In genomic region chr6:94826656-94827055, GRCm38 (mm10) we compare ENCODE assay signal across 14 mouse cellular contexts.
DNase-seq lines count a peak whose midpoint lies in the region; TF ChIP-seq lines count a peak whose summit lies in the region.
"Had no signal": no experiment of that assay in that cellular context is flagged by ENCODE, and none has a peak within 500 bp of the region (broad histone marks: within the 10 kb centered on the region; RNA-seq: fewer than 3 reads in every experiment).

No protein-coding gene starts in this region.

- no peak for TF ChIP-seq CTCF in thymus, adult 2 months (IDR thresholded peaks at IDR 0.05; ENCODE audit: borderline replicate concordance, control insufficient read depth, extremely low read depth, insufficient read depth, low read length, poor library complexity)

- 85% methylated on average over 2 of the region's 2 CpGs for WGBS in thymus, adult 2 months

- peak; percentile 30 for DNase-seq in retina, postnatal 7 days (ENCODE audit: low read depth, low spot score)
- DNase-seq in retina, embryonic 14.5 days (ENCODE audit: low spot score): no peak
- DNase-seq in MEL-GATA-1-ER (ENCODE audit: extremely low read depth, low read depth): peak; percentile 76
- DNase-seq in c-Kit-negative CD71-positive TER-119-positive erythroid progenitor cells, embryonic 14.5 days (ENCODE audit: low read depth, low spot score): peak; percentile 59
- DNase-seq in splenic B cell, adult 2 months (ENCODE audit: low read depth, low spot score): peak; percentile 89
- no peak for DNase-seq in adrenal gland, adult 8-10 months
- DNase-seq in thymus, adult 2 months: no peak
- DNase-seq in adrenal gland, adult 18-20 months (ENCODE audit: low spot score in 2 of 2): no peak
- DNase-seq: gastrocnemius, postnatal 14 days; kidney, adult 18-20 months; lung, postnatal 4 days; right cerebral cortex, postnatal 4 days had no signal

- no peak overlapping the region for H3K4me3 ChIP-seq in thymus, adult 2 months (ENCODE audit: control insufficient read depth, insufficient read depth, low read length)
- H3K4me3 ChIP-seq: embryonic facial prominence, embryonic 15.5 days; liver, embryonic 15.5 days had no signal

- no peak overlapping the region for H3K27ac ChIP-seq in thymus, adult 2 months (ENCODE audit: control insufficient read depth, insufficient read depth, low read length)
- H3K27ac ChIP-seq: embryonic facial prominence, embryonic 15.5 days; liver, embryonic 15.5 days had no signal

- no peaks in the 10 kb centered on the region; the same call in 1 of the 2 replicates for H3K27me3 ChIP-seq in splenic B cell, adult 2 months (ENCODE audit: control insufficient read depth, insufficient read depth, low read length, poor library complexity, severe bottlenecking)
- no peaks in the 10 kb centered on the region for H3K27me3 ChIP-seq in thymus, adult 2 months (ENCODE audit: control insufficient read depth, insufficient read depth, low read length)
- H3K27me3 ChIP-seq: embryonic facial prominence, embryonic 15.5 days; liver, embryonic 15.5 days had no signal

- H3K36me3 ChIP-seq in splenic B cell, adult 2 months (ENCODE audit: control insufficient read depth, insufficient read depth, low read length, poor library complexity, severe bottlenecking): no peaks in the 10 kb centered on the region
- H3K36me3 ChIP-seq in thymus, adult 2 months (ENCODE audit: control insufficient read depth, insufficient read depth, low read length): no peaks in the 10 kb centered on the region
- H3K36me3 ChIP-seq: embryonic facial prominence, embryonic 15.5 days; liver, embryonic 15.5 days had no signal

- no peak for TF ChIP-seq POLR2A in thymus, adult 2 months (IDR thresholded peaks at IDR 0.05; ENCODE audit: control insufficient read depth, extremely low read depth, insufficient read depth, low read length, poor library complexity)

- no peaks in the 10 kb centered on the region for H3K4me1 ChIP-seq in thymus, adult 2 months (replicated peaks; ENCODE audit: control insufficient read depth, insufficient read depth, low read length)
- H3K4me1 ChIP-seq: liver, embryonic 15.5 days had no signal

Comparison
In these comparisons a context has a peak if more than half of its experiments do, and no peak if none do; other contexts are left out.
1. DNase-seq: peak in retina, postnatal 7 days (single experiment), MEL-GATA-1-ER (single experiment), c-Kit-negative CD71-positive TER-119-positive erythroid progenitor cells, embryonic 14.5 days (single experiment) and splenic B cell, adult 2 months (single experiment); none in retina, embryonic 14.5 days (single experiment), adrenal gland, adult 8-10 months (single experiment), thymus, adult 2 months (single experiment) and adrenal gland, adult 18-20 months (0 of 2).